Mouse (Mus musculus) MEL (cell line): ENCODE results near the gene Kmt2d. TPM values are rescaled to one million over a fixed set of nuclear protein-coding genes. Genes with fewer than 3 reads are reported as not detected.

Source experiments
- DNase-seq: peaks from one replicate; pipeline ENCODE4 v3.0.0; 2011; ENCODE audit warnings: low read depth, low spot score
- H3K27ac ChIP-seq: 2 replicates; pipeline ENCODE4 v1.5.1; 2012; ENCODE audit warnings: low read depth, mild to moderate bottlenecking, control low read depth, low read length, moderate library complexity; ENCODE audit not compliant: control insufficient read depth
- H3K27me3 ChIP-seq, 2 experiments: fragments of 150-350 bp in 1 of 2; sonication (generic) in 1 of 2; 2 replicates each; pipeline ENCODE4 v1.6.1; 2012; ENCODE audit warnings: low read length in 2 of 2, mild to moderate bottlenecking in 2 of 2, improper control_type of control experiment in 1 of 2, moderate library complexity in 1 of 2; ENCODE audit not compliant: insufficient read depth in 2 of 2, control insufficient read depth in 1 of 2
- H3K36me3 ChIP-seq, 2 experiments: 2 replicates each; pipeline ENCODE4 v1.6.1; 2012 to 2014; ENCODE audit warnings: low read length in 2 of 2, improper control_type of control experiment in 1 of 2, inconsistent platforms in 1 of 2, mild to moderate bottlenecking in 1 of 2; ENCODE audit not compliant: insufficient read depth in 2 of 2, control insufficient read depth in 1 of 2
- H3K4me1 ChIP-seq, 2 experiments: fragments of 150-350 bp in 1 of 2; sonication (generic) in 1 of 2; 2 replicates each; pipeline ENCODE4 v1.6.1; 2012; ENCODE audit warnings: low read length in 2 of 2, improper control_type of control experiment in 1 of 2, mild to moderate bottlenecking in 1 of 2; ENCODE audit not compliant: insufficient read depth in 2 of 2, control insufficient read depth in 1 of 2
- H3K4me3 ChIP-seq, 2 experiments: fragments of 150-350 bp in 1 of 2; sonication (generic) in 1 of 2; 2 replicates each; pipeline ENCODE4 v1.5.1; 2012; ENCODE audit warnings: low read depth in 2 of 2, low read length in 2 of 2, mild to moderate bottlenecking in 2 of 2, moderate library complexity in 2 of 2, control low read depth in 1 of 2, improper control_type of control experiment in 1 of 2; ENCODE audit not compliant: control insufficient read depth in 1 of 2, insufficient read depth in 1 of 2
- H3K79me2 ChIP-seq: 2 replicates; pipeline ENCODE4 v1.6.1; 2012; ENCODE audit warnings: mild to moderate bottlenecking, low read length, moderate library complexity; ENCODE audit not compliant: control insufficient read depth, poor library complexity, insufficient read depth
- H3K9ac ChIP-seq: 2 replicates; pipeline ENCODE4 v1.6.1; 2012; ENCODE audit warnings: low read depth, mild to moderate bottlenecking, control low read depth, low read length, moderate library complexity; ENCODE audit not compliant: control insufficient read depth, poor library complexity, severe bottlenecking
- H3K9me3 ChIP-seq: fragments of 150-350 bp; sonication (generic); replicated peaks from 2 replicates; pipeline ENCODE4 v1.6.1; 2012; ENCODE audit warnings: mild to moderate bottlenecking, low read length, improper control_type of control experiment, moderate library complexity; ENCODE audit not compliant: insufficient read depth
- BHLHE40 ChIP-seq: IDR thresholded peaks from 2 replicates; pipeline ENCODE4 v1.6.1; 2012; ENCODE audit warnings: low read depth, mild to moderate bottlenecking, inconsistent platforms, low read length, improper control_type of control experiment, borderline replicate concordance
- CHD2 ChIP-seq: IDR thresholded peaks from 2 replicates; pipeline ENCODE4 v1.6.1; 2011; ENCODE audit warnings: low read length, improper control_type of control experiment
- CTCF ChIP-seq, 3 experiments: IDR thresholded peaks in 2 of 3; conservative IDR thresholded peaks in 1 of 3; 2 replicates each; pipeline ENCODE4 v1.5.1; 2011 to 2012; ENCODE audit warnings: low read length in 3 of 3, low read depth in 2 of 3, mild to moderate bottlenecking in 2 of 3, improper control_type of control experiment in 1 of 3, inconsistent platforms in 1 of 3, mixed read lengths in 1 of 3, moderate library complexity in 1 of 3; ENCODE audit not compliant: control insufficient read depth in 1 of 3, insufficient read depth in 1 of 3, poor library complexity in 1 of 3, severe bottlenecking in 1 of 3
- GABPA ChIP-seq: IDR thresholded peaks from 2 replicates; pipeline ENCODE4 v1.6.1; 2012; ENCODE audit warnings: low read depth, mild to moderate bottlenecking, inconsistent platforms, low read length, improper control_type of control experiment, moderate library complexity
- GATA1 ChIP-seq: IDR thresholded peaks from 2 replicates; pipeline ENCODE4 v1.6.1; 2011; ENCODE audit warnings: low read depth, low read length, improper control_type of control experiment
- KAT2A ChIP-seq: conservative IDR thresholded peaks from 2 replicates; pipeline ENCODE4 v1.6.1; 2012; ENCODE audit warnings: low read depth, low read length, improper control_type of control experiment, inconsistent platforms
- MYC ChIP-seq: IDR thresholded peaks from 2 replicates; pipeline ENCODE4 v1.6.1; 2011; ENCODE audit warnings: low read depth, mild to moderate bottlenecking, low read length, improper control_type of control experiment, moderate library complexity
- POLR2AphosphoS2 ChIP-seq: IDR thresholded peaks from 2 replicates; pipeline ENCODE4 v1.6.1; 2011; ENCODE audit warnings: low read length, improper control_type of control experiment
- RCOR1 ChIP-seq: IDR thresholded peaks from 2 replicates; pipeline ENCODE4 v1.6.1; 2012; ENCODE audit warnings: low read depth, mild to moderate bottlenecking, inconsistent platforms, low read length, improper control_type of control experiment
- SIN3A ChIP-seq: IDR thresholded peaks from 2 replicates; pipeline ENCODE4 v1.6.1; 2012; ENCODE audit warnings: low read length, improper control_type of control experiment, inconsistent platforms
- TCF12 ChIP-seq: IDR thresholded peaks from 2 replicates; pipeline ENCODE4 v1.6.1; 2014; ENCODE audit warnings: low read depth, mild to moderate bottlenecking, inconsistent platforms, low read length, improper control_type of control experiment, moderate library complexity
- USF1 ChIP-seq: IDR thresholded peaks from 2 replicates; pipeline ENCODE4 v1.6.1; 2014; ENCODE audit warnings: low read depth, mild to moderate bottlenecking, inconsistent platforms, low read length, improper control_type of control experiment, moderate library complexity
- USF2 ChIP-seq, 2 experiments: IDR thresholded peaks; 2 replicates each; pipeline ENCODE4 v1.6.1; 2011 to 2012; ENCODE audit warnings: improper control_type of control experiment in 2 of 2, low read length in 2 of 2, borderline replicate concordance in 1 of 2, inconsistent platforms in 1 of 2, low read depth in 1 of 2, mild to moderate bottlenecking in 1 of 2; ENCODE audit not compliant: insufficient read depth in 1 of 2
- ZKSCAN1 ChIP-seq: IDR thresholded peaks from 2 replicates; pipeline ENCODE4 v1.6.1; 2012; ENCODE audit warnings: low read depth, mild to moderate bottlenecking, inconsistent platforms, low read length, improper control_type of control experiment, moderate library complexity
- ZMIZ1 ChIP-seq: IDR thresholded peaks from 2 replicates; pipeline ENCODE4 v1.6.1; 2012; ENCODE audit warnings: low read depth, mild to moderate bottlenecking, inconsistent platforms, low read length, improper control_type of control experiment, moderate library complexity
- ZNF384 ChIP-seq: IDR thresholded peaks from 2 replicates; pipeline ENCODE4 v1.6.1; 2012; ENCODE audit warnings: low read depth, mild to moderate bottlenecking, inconsistent platforms, low read length, improper control_type of control experiment
- polyA plus RNA-seq, 2 experiments: library from polyadenylated mRNA; stranded (reverse) in 1 of 2; unstranded in 1 of 2; fragments of >175 nt in 1 of 2; fragments of >200 nt in 1 of 2; gene quantifications; 2 replicates each; pipeline versions ENCODE4 v1.2.1 to v1.2.4; 2012; ENCODE audit warnings: low replicate concordance in 2 of 2, low read depth in 1 of 2; ENCODE audit not compliant: insufficient read length in 2 of 2, insufficient read depth in 1 of 2, missing spikeins in 1 of 2
- total RNA-seq: library from RNA; depleted of rRNA; stranded (reverse); fragments of 300-350 nt; gene quantifications from 2 replicates; pipeline ENCODE4 v1.2.3, GENCODE M21; 2012

The Kmt2d gene
- total and polyA plus RNA-seq, 3 experiments, result 12.5 to 47.7 (median 42.0) TPM

GRCm38 (mm10) chr15:98845149-98845548 lies 25.9 kb downstream of the Kmt2d start:
- Histone ChIP-seq H3K4me3 (no peak overlapping the region), H3K9me3 (no peaks in the 10 kb centered on the region), H3K27ac (no peak overlapping the region), H3K79me2 (no peaks in the 10 kb centered on the region; the same call in 1 of the 2 replicates), H3K27me3 (no peaks in the 10 kb centered on the region), H3K4me1 (no peaks in the 10 kb centered on the region), H3K36me3 (peaks cover 0 to 33% of the 10 kb centered on the region in 2 experiments; a peak in 2 of 4 replicates), H3K9ac (no peak overlapping the region)
- TF ChIP-seq TCF12, result no peak
- TF ChIP-seq SIN3A, result no peak
- TF ChIP-seq GATA1, result no peak
- TF ChIP-seq CTCF (IDR thresholded peaks at IDR 0.05 in 2 of 3, conservative IDR thresholded peaks at IDR 0.05 in 1 of 3; ENCODE audit: control insufficient read depth in 1 of 3, insufficient read depth in 1 of 3, low read depth in 2 of 3, low read length in 3 of 3, poor library complexity in 1 of 3, severe bottlenecking in 1 of 3), result no peak
- no peak for TF ChIP-seq GABPA
- TF ChIP-seq POLR2AphosphoS2, result no peak
- no peak for TF ChIP-seq ZKSCAN1
- no peak for TF ChIP-seq KAT2A
- TF ChIP-seq RCOR1, result no peak
- TF ChIP-seq USF2 (IDR thresholded peaks at IDR 0.05; ENCODE audit: borderline replicate concordance in 1 of 2, insufficient read depth in 1 of 2, low read depth in 1 of 2, low read length in 2 of 2), result no peak
- TF ChIP-seq MYC, result no peak
- no peak for TF ChIP-seq ZNF384
- TF ChIP-seq USF1, result no peak
- TF ChIP-seq CHD2, result no peak
- DNase-seq, result no peak

- no peak for DNase-seq
- H3K27me3 ChIP-seq, result no peaks in the 10 kb centered on the region
- no peak overlapping the region for H3K4me3 ChIP-seq
- H3K27ac ChIP-seq, result no peak overlapping the region
- H3K9me3 ChIP-seq, result no peaks in the 10 kb centered on the region
- H3K36me3 ChIP-seq, result peaks cover 0 to 30% of the 10 kb centered on the region in 2 experiments; a peak in 2 of 4 replicates
- no peak overlapping the region for H3K9ac ChIP-seq
- TF ChIP-seq ZMIZ1 (no peak), POLR2AphosphoS2 (no peak; the same call in 1 of the 2 replicates), BHLHE40 (no peak)
- H3K79me2 ChIP-seq, result no peaks in the 10 kb centered on the region
- no peaks in the 10 kb centered on the region for H3K4me1 ChIP-seq
Observed at GRCm38 (mm10) chr15:98843595-98844223, 27.3 kb downstream of the Kmt2d start.
